Mouse (Mus musculus): Measurements from ENCODE around the gene N4bp3. TPM values are rescaled to one million over a fixed set of nuclear protein-coding genes. Genes with fewer than 3 reads are reported as not detected.
"Not testable (repeated sequence)": the region's sequence is repeated elsewhere in the genome, so short reads cannot be mapped to it uniquely, and the experiment has no call there.

The N4bp3 gene
- total and polyA plus RNA-seq, 2 experiments, result 1.6 to 6.4 TPM

- no peaks in the 10 kb centered on the region for H3K27me3 ChIP-seq (ENCODE audit: control insufficient read depth, insufficient read depth, low read length)
Observed at GRCm38 (mm10) chr11:51671376-51671775, 20.7 kb upstream of the N4bp3 start.

GRCm38 (mm10) chr11:51670846-51671245 lies 20.2 kb upstream of the N4bp3 start:
- H3K27ac ChIP-seq (replicated peaks; ENCODE audit: insufficient read depth, low read depth, low read length), result no peak overlapping the region
- H3K27me3 ChIP-seq (ENCODE audit: control insufficient read depth, insufficient read depth, low read length), result no peaks in the 10 kb centered on the region
- WGBS, result 66% methylated on average over 7 of the region's 7 CpGs
- no peaks in the 10 kb centered on the region for H3K36me3 ChIP-seq (ENCODE audit: control insufficient read depth, insufficient read depth, low read length)
- H3K79me2 ChIP-seq (ENCODE audit: control insufficient read depth, insufficient read depth, low read length), result no peaks in the 10 kb centered on the region
- TF ChIP-seq POLR2A (IDR thresholded peaks at IDR 0.05; ENCODE audit: extremely low read depth, insufficient read depth, low read length) (no peak), CTCF (IDR thresholded peaks at IDR 0.05; ENCODE audit: low read depth, low read length) (no peak)
- no peak overlapping the region for H3K9ac ChIP-seq (ENCODE audit: low read depth, low read length)
- peak; percentile 26 for DNase-seq (ENCODE audit: extremely low read depth, low read depth, low spot score)
- no peak overlapping the region for H3K4me3 ChIP-seq (ENCODE audit: insufficient read depth, low read depth, low read length)
- no peaks in the 10 kb centered on the region for H3K4me1 ChIP-seq (ENCODE audit: control insufficient read depth, insufficient read depth, low read length)

More at GRCm38 (mm10) chr11:51671376-51671775, 20.7 kb upstream of the N4bp3 start:
- 88% methylated on average over 2 of the region's 2 CpGs for WGBS
- H3K4me3 ChIP-seq (ENCODE audit: insufficient read depth, low read depth, low read length), result no peak overlapping the region
- no peak overlapping the region for H3K27ac ChIP-seq (replicated peaks; ENCODE audit: insufficient read depth, low read depth, low read length)
- no peak for DNase-seq (ENCODE audit: extremely low read depth, low read depth, low spot score)
- H3K36me3 ChIP-seq (ENCODE audit: control insufficient read depth, insufficient read depth, low read length), result no peaks in the 10 kb centered on the region
- no peak overlapping the region for H3K9ac ChIP-seq (ENCODE audit: low read depth, low read length)
- no peaks in the 10 kb centered on the region for H3K79me2 ChIP-seq (ENCODE audit: control insufficient read depth, insufficient read depth, low read length)
- no peaks in the 10 kb centered on the region for H3K4me1 ChIP-seq (ENCODE audit: control insufficient read depth, insufficient read depth, low read length)
- TF ChIP-seq POLR2A (IDR thresholded peaks at IDR 0.05; ENCODE audit: extremely low read depth, insufficient read depth, low read length), result no peak
- no peak for TF ChIP-seq CTCF (IDR thresholded peaks at IDR 0.05; ENCODE audit: low read depth, low read length)

- not testable (repeated sequence) for H3K4me1 ChIP-seq (ENCODE audit: control insufficient read depth, insufficient read depth, low read length); DNase-seq (ENCODE audit: extremely low read depth, low read depth, low spot score); H3K36me3 ChIP-seq (ENCODE audit: control insufficient read depth, insufficient read depth, low read length); H3K4me3 ChIP-seq (ENCODE audit: insufficient read depth, low read depth, low read length); H3K79me2 ChIP-seq (ENCODE audit: control insufficient read depth, insufficient read depth, low read length); H3K27ac ChIP-seq (replicated peaks; ENCODE audit: insufficient read depth, low read depth, low read length); H3K27me3 ChIP-seq (ENCODE audit: control insufficient read depth, insufficient read depth, low read length); H3K9ac ChIP-seq (ENCODE audit: low read depth, low read length)
- WGBS, result 91% methylated on average over 7 of the region's 7 CpGs
Observed at GRCm38 (mm10) chr11:51664747-51665146, 14.1 kb upstream of the N4bp3 start.

- WGBS, result 93% methylated on average over 7 of the region's 7 CpGs
- H3K27ac ChIP-seq (replicated peaks; ENCODE audit: insufficient read depth, low read depth, low read length), result no peak overlapping the region
- no peak for TF ChIP-seq POLR2A (IDR thresholded peaks at IDR 0.05; ENCODE audit: extremely low read depth, insufficient read depth, low read length)
- no peak for TF ChIP-seq CTCF (IDR thresholded peaks at IDR 0.05; ENCODE audit: low read depth, low read length)
- no peak overlapping the region for H3K9ac ChIP-seq (ENCODE audit: low read depth, low read length)
- no peak for DNase-seq (ENCODE audit: extremely low read depth, low read depth, low spot score)
- no peak overlapping the region for H3K4me3 ChIP-seq (ENCODE audit: insufficient read depth, low read depth, low read length)
- no peaks in the 10 kb centered on the region for H3K27me3 ChIP-seq (ENCODE audit: control insufficient read depth, insufficient read depth, low read length)
- peaks cover 9% of the 10 kb centered on the region for H3K4me1 ChIP-seq (ENCODE audit: control insufficient read depth, insufficient read depth, low read length)
- no peaks in the 10 kb centered on the region for H3K79me2 ChIP-seq (ENCODE audit: control insufficient read depth, insufficient read depth, low read length)
- no peaks in the 10 kb centered on the region for H3K36me3 ChIP-seq (ENCODE audit: control insufficient read depth, insufficient read depth, low read length)
Observed at GRCm38 (mm10) chr11:51662632-51663031, 12.0 kb upstream of the N4bp3 start.

GRCm38 (mm10) chr11:51661867-51662365 lies 11.3 kb upstream of the N4bp3 start:
- no peak for DNase-seq (ENCODE audit: extremely low read depth, low read depth, low spot score)
- no peak overlapping the region for H3K27ac ChIP-seq (replicated peaks; ENCODE audit: insufficient read depth, low read depth, low read length)

GRCm38 (mm10) chr11:51658705-51659104 lies 8.1 kb upstream of the N4bp3 start:
- Histone ChIP-seq H3K27ac (replicated peaks; ENCODE audit: insufficient read depth, low read depth, low read length) (peak overlapping the region; percentile 87), H3K9ac (ENCODE audit: low read depth, low read length) (peak overlapping the region; percentile 12; the same call in 1 of the 2 replicates), H3K27me3 (ENCODE audit: control insufficient read depth, insufficient read depth, low read length) (no peaks in the 10 kb centered on the region), H3K4me3 (ENCODE audit: insufficient read depth, low read depth, low read length) (no peak overlapping the region), H3K36me3 (ENCODE audit: control insufficient read depth, insufficient read depth, low read length) (no peaks in the 10 kb centered on the region), H3K4me1 (ENCODE audit: control insufficient read depth, insufficient read depth, low read length) (peaks cover 35% of the 10 kb centered on the region), H3K79me2 (ENCODE audit: control insufficient read depth, insufficient read depth, low read length) (no peaks in the 10 kb centered on the region)
- 21% methylated on average over 6 of the region's 6 CpGs for WGBS
- DNase-seq (ENCODE audit: extremely low read depth, low read depth, low spot score), result peak; percentile 96
- no peak for TF ChIP-seq CTCF (IDR thresholded peaks at IDR 0.05; ENCODE audit: low read depth, low read length)
- TF ChIP-seq POLR2A (IDR thresholded peaks at IDR 0.05; ENCODE audit: extremely low read depth, insufficient read depth, low read length), result no peak

More at GRCm38 (mm10) chr11:51661867-51662365, 11.3 kb upstream of the N4bp3 start:
- H3K36me3 ChIP-seq (ENCODE audit: control insufficient read depth, insufficient read depth, low read length), result no peaks in the 10 kb centered on the region
- peaks cover 13% of the 10 kb centered on the region for H3K4me1 ChIP-seq (ENCODE audit: control insufficient read depth, insufficient read depth, low read length)
- no peaks in the 10 kb centered on the region for H3K79me2 ChIP-seq (ENCODE audit: control insufficient read depth, insufficient read depth, low read length)
- H3K9ac ChIP-seq (ENCODE audit: low read depth, low read length), result no peak overlapping the region
- no peak overlapping the region for H3K4me3 ChIP-seq (ENCODE audit: insufficient read depth, low read depth, low read length)
- TF ChIP-seq POLR2A (IDR thresholded peaks at IDR 0.05; ENCODE audit: extremely low read depth, insufficient read depth, low read length) (no peak), CTCF (IDR thresholded peaks at IDR 0.05; ENCODE audit: low read depth, low read length) (no peak)
- WGBS, result 94% methylated on average over 16 of the region's 16 CpGs
- no peaks in the 10 kb centered on the region for H3K27me3 ChIP-seq (ENCODE audit: control insufficient read depth, insufficient read depth, low read length)

Measured in liver, adult 2 months (tissue).